Mouse (Mus musculus) neural tube, embryonic 12.5 days (tissue): ENCODE measurements around the gene Vmac. TPM values are rescaled to one million over a fixed set of nuclear protein-coding genes. Genes with fewer than 3 reads are reported as not detected.

Source experiments
- ATAC-seq: fragments of 200-750 bp; cut with Nextera tagmentation; 2 replicates; pipeline ENCODE4 v1.8.0; 2017; ENCODE audit warnings: low read depth, mild to moderate bottlenecking, moderate TSS enrichment, moderate library complexity; ENCODE audit not compliant: low FRiP score
- H3K27ac ChIP-seq: fragments of 300-500 bp; sonication (generic); 2 replicates; pipeline ENCODE4 v1.5.1; 2016
- H3K27me3 ChIP-seq: fragments of 300-500 bp; sonication (generic); replicated peaks from 2 replicates; pipeline ENCODE4 v1.6.1; 2016; ENCODE audit warnings: mild to moderate bottlenecking
- H3K36me3 ChIP-seq: fragments of 300-500 bp; sonication (generic); 2 replicates; pipeline ENCODE4 v1.6.1; 2016; ENCODE audit warnings: mild to moderate bottlenecking
- H3K4me1 ChIP-seq: fragments of 300-500 bp; sonication (generic); 2 replicates; pipeline ENCODE4 v1.6.1; 2016
- H3K4me2 ChIP-seq: fragments of 300-500 bp; sonication (generic); replicated peaks from 2 replicates; pipeline ENCODE4 v1.6.1; 2016; ENCODE audit warnings: mild to moderate bottlenecking
- H3K4me3 ChIP-seq: fragments of 300-500 bp; sonication (generic); 2 replicates; pipeline ENCODE4 v1.5.1; 2016
- H3K9ac ChIP-seq: fragments of 300-500 bp; sonication (generic); 2 replicates; pipeline ENCODE4 v1.6.1; 2016; ENCODE audit warnings: mild to moderate bottlenecking
- H3K9me3 ChIP-seq: fragments of 300-500 bp; sonication (generic); 2 replicates; pipeline ENCODE4 v1.6.1; 2016; ENCODE audit warnings: mild to moderate bottlenecking
- WGBS: fragments of 180-500 bp; shearing (Covaris S2); methylation state at CpG from one replicate; pipeline ENCODE4 v1.1.7; 2016; 5-methylcytosine and 5-hydroxymethylcytosine counted together
- polyA plus RNA-seq: library from polyadenylated mRNA; unstranded; fragments of >200 nt; fragmentation: Nextera tagmentation; extraction: Ambion mirVana; gene quantifications from 2 replicates; pipeline ENCODE4 v1.2.1, GENCODE M21; 2016

Gene Vmac
- 15.0 and 16.3 TPM in 2 replicates for polyA plus RNA-seq

DNA sequence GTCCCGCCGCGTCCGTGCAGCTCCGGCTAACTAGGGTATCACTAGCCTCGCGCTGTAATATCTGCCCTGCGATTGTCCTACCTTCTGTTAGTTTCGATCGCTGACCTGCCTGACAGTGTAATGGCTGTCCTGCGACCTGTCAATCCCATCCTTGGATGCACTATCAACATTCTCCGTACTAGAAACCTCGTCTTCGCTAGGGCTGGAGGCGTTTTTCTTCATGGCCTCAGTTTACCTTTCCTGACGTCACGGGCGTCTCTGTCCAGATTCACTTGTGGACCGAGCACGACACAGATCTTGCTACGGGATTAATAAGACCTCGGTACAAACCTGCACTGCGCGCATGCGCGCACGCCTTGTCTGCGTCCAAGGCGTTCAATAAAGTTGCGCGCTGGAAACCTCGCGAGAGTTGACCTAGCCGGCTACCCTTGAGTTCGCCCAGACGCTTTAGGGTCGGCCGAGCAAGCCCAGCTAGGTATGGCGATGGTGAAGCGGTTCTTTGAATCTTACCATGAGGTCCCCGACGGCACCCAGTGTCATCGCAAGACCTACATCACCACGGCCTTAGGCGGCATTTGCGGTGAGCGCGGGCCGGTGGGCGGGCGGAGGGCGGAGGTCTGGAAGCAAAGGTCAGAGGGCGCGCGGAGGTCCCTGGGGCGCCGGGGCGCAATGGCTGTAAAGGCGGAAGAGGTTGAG lies at the start of gene Vmac, which contains the start of gene Ndufa11:
Vmac (minus strand) TSS at position 660 of the 696 bp plus-strand sequence.
Ndufa11 (plus strand) TSS at position 405 of the 696 bp plus-strand sequence.
- H3K9ac ChIP-seq, result peak within 1 kb of the TSS; percentile 74
- no peaks in the 10 kb centered on the region for H3K9me3 ChIP-seq
- peak within 1 kb of the TSS; percentile 84 for H3K4me2 ChIP-seq
- WGBS, result under 1% methylated on average over 59 of the region's 59 CpGs
- peaks cover 28% of the 10 kb centered on the region for H3K4me1 ChIP-seq
- peaks cover 25% of the 10 kb centered on the region for H3K36me3 ChIP-seq
- H3K4me3 ChIP-seq, result peak within 1 kb of the TSS; percentile 60
- peak within 1 kb of the TSS; percentile 39 for H3K27ac ChIP-seq
- no peaks in the 10 kb centered on the region for H3K27me3 ChIP-seq
- peak; percentile 79 for ATAC-seq

DNA sequence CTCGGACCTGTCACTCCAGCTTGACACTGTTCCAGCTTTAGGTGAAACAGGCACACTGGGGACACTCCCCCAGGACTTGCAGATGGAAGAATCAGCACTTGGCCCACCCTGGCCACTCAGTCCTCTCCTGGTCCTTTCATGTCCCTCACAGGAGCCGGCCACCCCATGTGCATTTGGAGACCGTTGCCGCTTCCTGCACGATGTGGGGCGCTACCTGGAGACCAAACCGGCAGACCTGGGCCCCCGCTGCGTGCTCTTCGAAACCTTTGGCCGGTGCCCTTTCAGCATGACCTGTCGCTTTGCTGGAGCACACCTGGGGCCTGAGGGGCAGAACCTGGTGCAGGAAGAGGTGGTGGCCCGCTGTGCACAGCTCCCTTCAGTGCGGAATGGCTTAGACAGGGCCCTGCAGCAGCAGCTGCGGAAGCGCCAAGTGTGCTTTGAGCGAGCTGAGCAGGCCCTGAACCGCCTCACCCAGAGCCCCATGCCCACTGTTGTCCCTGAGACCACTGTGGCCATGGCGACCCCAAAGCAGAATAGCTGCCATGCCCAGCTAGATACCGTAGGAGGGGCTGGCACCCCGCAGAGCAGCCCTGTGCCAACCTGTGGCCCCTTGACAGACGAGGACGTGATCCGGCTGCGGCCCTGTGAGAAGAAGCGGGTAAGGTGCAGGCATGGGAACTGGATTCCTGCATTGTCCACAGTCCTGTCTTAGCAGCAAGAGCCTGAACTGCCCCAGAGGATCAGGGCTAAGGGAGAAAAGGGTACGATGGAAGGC lies 49.0 kb upstream of the Vmac start:
- Histone ChIP-seq H3K4me1 (peaks cover 17% of the 10 kb centered on the region), H3K4me2 (no peak overlapping the region), H3K27me3 (no peaks in the 10 kb centered on the region), H3K9me3 (no peaks in the 10 kb centered on the region), H3K36me3 (peaks cover 51% of the 10 kb centered on the region), H3K4me3 (no peak overlapping the region), H3K9ac (no peak overlapping the region), H3K27ac (no peak overlapping the region)
- 96% methylated on average over 27 of the region's 27 CpGs for WGBS
- no peak for ATAC-seq

DNA sequence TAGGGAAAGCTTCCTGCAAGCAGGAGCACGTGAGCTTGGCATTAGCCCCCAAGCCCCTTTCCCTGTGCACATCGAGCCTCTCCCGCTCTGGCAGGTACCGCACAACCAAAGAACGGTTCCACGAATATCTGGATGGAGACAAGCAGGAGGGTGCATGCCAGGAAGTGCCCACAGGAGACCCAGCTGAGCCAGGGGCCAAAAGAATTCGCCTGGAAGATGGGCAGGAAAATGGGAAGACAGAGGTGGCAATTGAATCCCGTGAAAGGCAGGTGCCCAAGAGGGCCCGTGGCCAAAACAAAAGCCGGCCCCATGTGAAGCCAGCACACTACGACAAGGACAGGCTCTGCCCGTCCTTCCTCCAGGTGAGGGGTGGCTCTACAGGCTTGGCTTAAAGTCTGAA lies 47.6 kb upstream of the Vmac start:
- Histone ChIP-seq H3K4me3 (peak overlapping the region; percentile 76), H3K9me3 (no peaks in the 10 kb centered on the region), H3K27ac (no peak overlapping the region), H3K4me1 (peaks cover 21% of the 10 kb centered on the region), H3K4me2 (peak overlapping the region; percentile 70), H3K36me3 (peaks cover 38% of the 10 kb centered on the region), H3K9ac (0 out of 2 replicates have a peak overlapping the region, but pooled peaks have one; percentile 14), H3K27me3 (peaks cover 9% of the 10 kb centered on the region; the same call in 1 of the 2 replicates)
- ATAC-seq, result 0 out of 2 replicates have a peak, but pooled peaks have one; percentile 0
- WGBS, result 66% methylated on average over 12 of the region's 12 CpGs

GRCm38 (mm10) chr17:56764474-56765354 lies 46.9 kb upstream of the Vmac start, which contains the start of gene Dus3l:
TSS of gene Dus3l (plus strand) at chr17:56764757.
- H3K9ac ChIP-seq, result peak within 1 kb of the TSS; percentile 79
- ATAC-seq, result peak; percentile 71
- peak within 1 kb of the TSS; percentile 76 for H3K4me3 ChIP-seq
- no peaks in the 10 kb centered on the region for H3K9me3 ChIP-seq
- peaks cover 11% of the 10 kb centered on the region; the same call in 1 of the 2 replicates for H3K27me3 ChIP-seq
- peaks cover 31% of the 10 kb centered on the region for H3K36me3 ChIP-seq
- peaks cover 21% of the 10 kb centered on the region for H3K4me1 ChIP-seq
- WGBS, result 2% methylated on average over 54 of the region's 58 CpGs
- H3K4me2 ChIP-seq, result peak within 1 kb of the TSS; percentile 70
- H3K27ac ChIP-seq, result peak within 1 kb of the TSS; percentile 85

DNA sequence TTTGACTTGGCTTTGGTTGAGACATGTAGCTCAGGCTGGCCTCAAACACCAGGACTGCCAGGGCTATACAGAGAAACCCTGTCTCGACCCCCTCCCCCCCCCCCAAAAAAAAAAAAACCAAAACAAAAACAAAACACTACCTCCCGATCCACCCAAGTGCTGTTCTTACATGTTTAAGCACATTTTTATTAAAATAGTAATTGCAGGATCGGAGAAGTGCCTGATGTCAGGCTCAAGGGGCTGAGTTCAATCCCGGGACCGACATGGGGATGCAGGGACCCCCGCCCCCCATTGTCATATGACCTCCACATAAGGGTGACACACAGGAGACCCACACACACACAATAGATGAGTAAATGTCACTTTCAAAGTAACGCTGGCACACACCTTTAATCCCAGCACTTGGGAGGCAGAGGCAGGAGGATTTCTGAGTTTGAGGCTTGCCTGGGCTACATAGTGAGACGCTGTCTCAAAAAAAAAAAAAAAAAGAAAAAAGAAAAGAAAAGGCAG lies 46.0 kb upstream of the Vmac start:
- Histone ChIP-seq H3K9me3 (no peaks in the 10 kb centered on the region), H3K4me2 (peak overlapping the region; percentile 70; the same call in 1 of the 2 replicates), H3K4me3 (no peak overlapping the region; the same call in 1 of the 2 replicates), H3K27ac (no peak overlapping the region), H3K27me3 (peaks cover 16% of the 10 kb centered on the region; the same call in 1 of the 2 replicates), H3K4me1 (peaks cover 26% of the 10 kb centered on the region), H3K9ac (no peak overlapping the region), H3K36me3 (peaks cover 22% of the 10 kb centered on the region)
- no peak for ATAC-seq
- 80% methylated on average over 8 of the region's 8 CpGs for WGBS

DNA sequence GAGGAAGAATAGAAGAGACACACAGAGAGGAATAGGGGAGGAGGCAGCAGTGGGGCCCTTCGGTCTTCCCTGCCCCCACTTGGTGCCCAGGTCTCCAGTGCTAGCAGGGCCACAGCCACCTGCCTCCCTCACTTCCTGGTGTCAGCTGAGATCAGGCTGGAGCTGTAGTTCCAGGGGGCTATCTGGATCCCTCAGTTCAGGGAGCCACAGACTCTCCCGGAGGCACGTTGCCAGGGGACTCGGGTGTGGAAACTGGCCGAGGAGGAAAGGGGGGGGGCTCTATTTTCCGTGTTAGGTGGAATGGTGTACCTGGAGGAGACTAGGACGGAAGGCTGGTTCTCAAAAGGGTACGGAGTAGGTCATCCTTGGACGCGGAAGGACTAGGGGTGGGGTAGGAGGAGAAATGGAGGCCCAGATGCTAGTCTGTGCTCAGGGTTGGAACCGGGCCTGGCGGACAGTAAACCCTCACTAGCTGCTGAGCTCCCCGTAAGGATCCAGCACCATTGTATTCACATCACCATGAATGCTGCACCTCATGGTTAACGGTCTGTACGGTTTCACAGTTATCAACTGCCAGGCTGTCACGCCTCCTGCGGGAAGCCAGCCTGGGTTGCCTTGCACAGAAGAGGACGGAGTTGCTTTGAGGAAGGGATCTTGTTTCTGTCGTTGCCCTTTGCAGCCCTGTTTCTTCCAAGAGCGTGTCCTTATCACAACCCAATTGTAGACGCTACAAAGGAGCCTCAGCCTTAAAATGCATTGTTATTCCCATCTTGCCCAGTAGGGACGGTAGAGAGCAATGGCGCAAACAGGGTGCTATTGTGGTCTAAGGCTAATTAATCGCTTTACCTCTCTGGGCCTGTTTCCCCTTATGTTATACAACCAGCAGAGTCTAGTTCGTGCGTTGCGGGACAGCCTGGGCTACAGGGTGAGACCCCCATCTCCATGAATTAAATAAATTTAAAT lies 45.2 kb upstream of the Vmac start:
- 0 out of 2 replicates have a peak overlapping the region, but pooled peaks have one; percentile 1 for H3K4me3 ChIP-seq
- peaks cover 23% of the 10 kb centered on the region; the same call in 1 of the 2 replicates for H3K27me3 ChIP-seq
- peak overlapping the region; percentile 88; the same call in 1 of the 2 replicates for H3K27ac ChIP-seq
- 51% methylated on average over 27 of the region's 27 CpGs for WGBS
- peaks cover 27% of the 10 kb centered on the region for H3K4me1 ChIP-seq
- peak overlapping the region; percentile 69 for H3K4me2 ChIP-seq
- H3K9me3 ChIP-seq, result no peaks in the 10 kb centered on the region
- ATAC-seq, result no peak
- no peak overlapping the region for H3K9ac ChIP-seq
- peaks cover 15% of the 10 kb centered on the region for H3K36me3 ChIP-seq

DNA sequence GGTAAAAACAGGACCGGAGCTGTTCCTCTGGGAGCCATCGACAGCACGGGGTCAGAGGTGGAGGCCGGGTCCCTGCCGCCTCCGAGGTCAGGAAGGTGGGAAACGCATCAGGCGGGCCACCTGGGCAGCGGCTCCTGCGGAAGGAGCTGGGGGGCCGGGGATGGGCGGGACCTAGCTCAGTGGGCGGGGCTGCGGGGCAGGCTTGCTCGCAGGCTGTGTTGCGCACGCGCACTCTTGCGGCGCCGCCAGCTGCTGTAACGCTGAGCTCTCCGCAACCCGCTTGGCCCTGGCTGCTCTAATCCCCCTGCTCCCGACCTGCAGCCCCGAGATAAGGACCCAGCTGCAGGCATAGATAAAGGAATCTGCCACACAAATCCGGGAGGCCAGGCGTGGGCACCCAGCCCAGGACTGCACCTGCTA lies 44.2 kb upstream of the Vmac start:
- Histone ChIP-seq H3K4me2 (peak overlapping the region; percentile 69), H3K4me1 (peaks cover 35% of the 10 kb centered on the region), H3K27ac (peak overlapping the region; percentile 88), H3K4me3 (peak overlapping the region; percentile 43), H3K9ac (peak overlapping the region; percentile 51), H3K27me3 (peaks cover 32% of the 10 kb centered on the region), H3K9me3 (no peaks in the 10 kb centered on the region), H3K36me3 (peaks cover 6% of the 10 kb centered on the region)
- peak; percentile 23 for ATAC-seq
- under 1% methylated on average over 25 of the region's 28 CpGs for WGBS

GRCm38 (mm10) chr17:56761077-56761476 lies 43.3 kb upstream of the Vmac start:
- peaks cover 41% of the 10 kb centered on the region for H3K27me3 ChIP-seq
- no peaks in the 10 kb centered on the region for H3K36me3 ChIP-seq
- peak overlapping the region; percentile 9; the same call in 1 of the 2 replicates for H3K4me2 ChIP-seq
- H3K9me3 ChIP-seq, result no peaks in the 10 kb centered on the region
- no peak overlapping the region for H3K9ac ChIP-seq
- no peak for ATAC-seq
- WGBS, result 74% methylated on average over 3 of the region's 3 CpGs
- peaks cover 39% of the 10 kb centered on the region for H3K4me1 ChIP-seq
- H3K4me3 ChIP-seq, result no peak overlapping the region
- no peak overlapping the region for H3K27ac ChIP-seq

GRCm38 (mm10) chr17:56759261-56759660 lies 41.4 kb upstream of the Vmac start:
- 34% methylated on average over 7 of the region's 7 CpGs for WGBS
- H3K4me2 ChIP-seq, result no peak overlapping the region
- H3K27me3 ChIP-seq, result peaks cover 59% of the 10 kb centered on the region
- H3K27ac ChIP-seq, result no peak overlapping the region
- no peak overlapping the region for H3K9ac ChIP-seq
- peaks cover 33% of the 10 kb centered on the region for H3K4me1 ChIP-seq
- no peak for ATAC-seq
- no peaks in the 10 kb centered on the region for H3K36me3 ChIP-seq
- no peaks in the 10 kb centered on the region for H3K9me3 ChIP-seq
- no peak overlapping the region for H3K4me3 ChIP-seq

GRCm38 (mm10) chr17:56758132-56758531 lies 40.3 kb upstream of the Vmac start:
- H3K27ac ChIP-seq, result no peak overlapping the region
- H3K4me1 ChIP-seq, result peaks cover 33% of the 10 kb centered on the region
- peak overlapping the region; percentile 89 for H3K4me2 ChIP-seq
- H3K9me3 ChIP-seq, result no peaks in the 10 kb centered on the region
- no peak for ATAC-seq
- no peaks in the 10 kb centered on the region for H3K36me3 ChIP-seq
- H3K27me3 ChIP-seq, result peaks cover 71% of the 10 kb centered on the region
- no peak overlapping the region for H3K4me3 ChIP-seq
- no peak overlapping the region for H3K9ac ChIP-seq
- WGBS, result 6% methylated on average over 12 of the region's 12 CpGs
